Mouse (Mus musculus): ENCODE results near the gene Cpd.

GRCm38 (mm10) chr11:76835868-76836267 is 10.9 kb downstream of the Cpd start:
- TF ChIP-seq CTCF (conservative IDR thresholded peaks at IDR 0.05; ENCODE audit: low read length): no peak
- no peak for TF ChIP-seq POU5F1 (IDR thresholded peaks at IDR 0.05; ENCODE audit: borderline replicate concordance, low read length)
